Mouse (Mus musculus) limb, embryonic 11.5 days (tissue): ENCODE measurements around the gene Nptxr. TPM values are rescaled to one million over a fixed set of nuclear protein-coding genes. Genes with fewer than 3 reads are reported as not detected.

Experiments used
- ATAC-seq: fragments of 200-750 bp; cut with Nextera tagmentation; 2 replicates; pipeline ENCODE4 v1.8.0; 2017; ENCODE audit warnings: low read depth; ENCODE audit not compliant: insufficient number of reproducible peaks, low FRiP score, low TSS enrichment
- DNase-seq: peaks from one replicate; pipeline ENCODE4 v3.0.0-alpha.2; 2015; ENCODE audit warnings: low spot score
- H3K27ac ChIP-seq: fragments of 300-500 bp; sonication (generic); replicated peaks from 2 replicates; pipeline ENCODE4 v1.5.1; 2014; ENCODE audit warnings: low read depth, mild to moderate bottlenecking, low read length
- H3K27me3 ChIP-seq: fragments of 300-500 bp; sonication (generic); 2 replicates; pipeline ENCODE4 v1.6.1; 2014; ENCODE audit warnings: mild to moderate bottlenecking, low read length, mixed read lengths; ENCODE audit not compliant: control insufficient read depth, insufficient read depth
- H3K36me3 ChIP-seq: fragments of 300-500 bp; sonication (generic); 2 replicates; pipeline ENCODE4 v1.6.1; 2014; ENCODE audit warnings: mild to moderate bottlenecking, low read length, moderate library complexity, mixed read lengths; ENCODE audit not compliant: control insufficient read depth, insufficient read depth
- H3K4me1 ChIP-seq: fragments of 300-500 bp; sonication (generic); 2 replicates; pipeline ENCODE4 v1.6.1; 2014; ENCODE audit warnings: low read length, mixed read lengths; ENCODE audit not compliant: control insufficient read depth, insufficient read depth
- H3K4me2 ChIP-seq: fragments of 300-500 bp; sonication (generic); 2 replicates; pipeline ENCODE4 v1.6.1; 2014; ENCODE audit warnings: low read depth, mild to moderate bottlenecking, moderate library complexity; ENCODE audit not compliant: severe bottlenecking
- H3K4me3 ChIP-seq: fragments of 300-500 bp; sonication (generic); 2 replicates; pipeline ENCODE4 v1.5.1; 2014; ENCODE audit warnings: low read depth, low read length
- H3K9ac ChIP-seq: fragments of 300-500 bp; sonication (generic); 2 replicates; pipeline ENCODE4 v1.6.1; 2014; ENCODE audit warnings: mild to moderate bottlenecking, low read length
- H3K9me3 ChIP-seq: fragments of 300-500 bp; sonication (generic); 2 replicates; pipeline ENCODE4 v1.6.1; 2016; ENCODE audit warnings: low read length; ENCODE audit not compliant: control insufficient read depth
- WGBS: fragments of 180-500 bp; shearing (Covaris S2); extraction: QIAGEN DNeasy Blood & Tissue Kit; methylation state at CpG from one replicate; pipeline ENCODE4 v1.1.7; 2014; 5-methylcytosine and 5-hydroxymethylcytosine counted together
- polyA plus RNA-seq: library from polyadenylated mRNA; unstranded; fragments of >200 nt; fragmentation: Nextera tagmentation; extraction: Ambion mirVana; gene quantifications from 2 replicates; pipeline ENCODE4 v1.2.1, GENCODE M21; 2014

The Nptxr gene
- polyA plus RNA-seq, 1 experiment from 2014 or later = 0.37 TPM

GRCm38 (mm10) chr15:79741921-79742705 is 62.5 kb downstream of the Nptxr start, which contains the start of gene Sun2:
Gene Sun2, minus strand, starts transcription at chr15:79742536.
- H3K4me2 ChIP-seq = peak within 1 kb of the TSS; percentile 51
- peak within 1 kb of the TSS; percentile 90 for H3K9ac ChIP-seq
- H3K4me1 ChIP-seq = peaks cover 8% of the 10 kb centered on the region; the same call in 1 of the 2 replicates
- no peaks in the 10 kb centered on the region for H3K27me3 ChIP-seq
- peak; percentile 82 for ATAC-seq
- H3K9me3 ChIP-seq = no peaks in the 10 kb centered on the region
- H3K4me3 ChIP-seq = peak within 1 kb of the TSS; percentile 86
- H3K27ac ChIP-seq = peak within 1 kb of the TSS; percentile 30; the same call in 1 of the 2 replicates
- peak; percentile 93 for DNase-seq
- under 1% methylated on average over 77 of the region's 93 CpGs for WGBS
- peaks cover 7% of the 10 kb centered on the region for H3K36me3 ChIP-seq

DNA sequence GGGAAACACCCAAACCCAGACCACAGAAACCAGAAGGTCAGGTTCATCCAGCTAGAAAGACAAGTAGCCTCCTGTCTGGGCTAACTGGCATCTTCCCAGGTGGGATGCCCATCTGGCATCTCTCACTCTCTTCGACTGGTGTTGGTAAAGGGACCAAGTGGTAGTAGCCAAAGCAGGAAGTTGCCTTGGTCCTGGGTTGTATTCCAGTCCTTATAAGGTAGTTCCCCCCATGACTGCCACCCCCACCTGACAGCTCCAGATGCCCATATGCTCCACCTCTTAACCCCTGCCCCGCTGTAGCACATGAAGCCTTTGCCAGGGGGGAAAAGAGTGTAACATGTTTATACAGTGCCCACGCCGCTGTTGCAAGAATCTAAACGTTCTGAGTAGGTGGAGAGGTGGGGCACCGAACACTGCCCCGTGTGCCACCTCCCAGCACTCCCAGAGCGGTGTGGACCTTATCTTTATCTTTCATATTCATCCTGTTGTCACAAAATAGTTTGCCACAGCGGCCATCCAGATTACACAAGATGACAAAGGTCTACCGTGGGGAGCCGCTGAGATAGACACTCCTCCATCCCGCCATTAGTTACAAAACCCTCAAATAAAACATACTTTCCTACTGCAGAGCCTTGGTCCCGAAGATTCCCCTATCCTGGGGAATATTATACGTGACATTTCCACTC is 63.2 kb downstream of the Nptxr start:
- Histone ChIP-seq H3K9me3 (no peaks in the 10 kb centered on the region), H3K4me2 (peak overlapping the region; percentile 51), H3K4me1 (peaks cover 8% of the 10 kb centered on the region; the same call in 1 of the 2 replicates), H3K27me3 (no peaks in the 10 kb centered on the region), H3K36me3 (peaks cover 11% of the 10 kb centered on the region), H3K4me3 (peak overlapping the region; percentile 86), H3K27ac (no peak overlapping the region), H3K9ac (peak overlapping the region; percentile 90)
- DNase-seq (peak; percentile 25), ATAC-seq (no peak)
- WGBS = 43% methylated on average over 14 of the region's 14 CpGs

- H3K4me2 ChIP-seq = peak overlapping the region; percentile 51; the same call in 1 of the 2 replicates
- no peaks in the 10 kb centered on the region for H3K27me3 ChIP-seq
- peaks cover 12% of the 10 kb centered on the region for H3K36me3 ChIP-seq
- H3K27ac ChIP-seq = no peak overlapping the region
- no peak overlapping the region for H3K4me3 ChIP-seq
- H3K9ac ChIP-seq = no peak overlapping the region
- WGBS = 79% methylated on average over 3 of the region's 3 CpGs
- no peaks in the 10 kb centered on the region for H3K9me3 ChIP-seq
- peaks cover 8% of the 10 kb centered on the region; the same call in 1 of the 2 replicates for H3K4me1 ChIP-seq
- DNase-seq = no peak
- no peak for ATAC-seq
Measured at GRCm38 (mm10) chr15:79740739-79741138, 63.8 kb downstream of the Nptxr start.

Other genes with a start within 250 kb of the Nptxr start
- gene Dmc1, start 199.7 kb downstream of the Nptxr start, polyA plus RNA-seq = 1.2 and 1.8 TPM in 2 replicates
- 2.0 and 3.1 TPM in 2 replicates for gene Fam227a, start 145.8 kb downstream of the Nptxr start, polyA plus RNA-seq
- 60.2 and 64.1 TPM in 2 replicates for gene Cby1, start 145.6 kb downstream of the Nptxr start, polyA plus RNA-seq
- gene Tomm22, start 133.9 kb downstream of the Nptxr start, polyA plus RNA-seq = 271 and 277 TPM in 2 replicates
- gene Josd1, start 116.8 kb downstream of the Nptxr start, polyA plus RNA-seq = 17.3 and 19.5 TPM in 2 replicates
- 38.7 and 39.1 TPM in 2 replicates for gene Gtpbp1, start 113.9 kb downstream of the Nptxr start, polyA plus RNA-seq
- 5.3 and 5.4 TPM in 2 replicates for gene Sun2, start 62.2 kb downstream of the Nptxr start, polyA plus RNA-seq
- gene Dnal4, start 26.9 kb downstream of the Nptxr start, polyA plus RNA-seq = 62.1 and 62.5 TPM in 2 replicates
- gene Npcd, start 29.5 kb upstream of the Nptxr start, polyA plus RNA-seq = 0.50 TPM in 1 of 2 replicates, not detected in the other
- gene Cbx6, start 29.9 kb upstream of the Nptxr start, polyA plus RNA-seq = 11.1 and 12.5 TPM in 2 replicates
- 9.7 and 11.8 TPM in 2 replicates for gene Apobec3, start 86.9 kb upstream of the Nptxr start, polyA plus RNA-seq
- gene Cbx7, start 166.4 kb upstream of the Nptxr start, polyA plus RNA-seq = 0.97 and 1.4 TPM in 2 replicates
- 1.6 and 2.4 TPM in 2 replicates for gene Pdgfb, start 210.2 kb upstream of the Nptxr start, polyA plus RNA-seq